Mouse (Mus musculus) mouse trophoblast stem cell (cell line): Measurements from ENCODE around the gene Cpt1b.
"Not testable (repeated sequence)": the region's sequence is repeated elsewhere in the genome, so short reads cannot be mapped to it uniquely, and the experiment has no call there.

Source experiments
- in situ Hi-C, 2 experiments: fragments of 300-500 bp; cut with MseI, MboI; formaldehyde crosslinking; loops; 2 replicates in 1 of 2; 3 replicates in 1 of 2; pipeline ENCODE4 v1.15.1; 2025

Gene Cpt1b

GRCm38 (mm10) chr15:89432946-89433345, 7.3 kb upstream of the Cpt1b start:
- in situ Hi-C loops: no loop called here

GRCm38 (mm10) chr15:89431806-89432205, 6.1 kb upstream of the Cpt1b start:
- in situ Hi-C loops: no loop called here

DNA sequence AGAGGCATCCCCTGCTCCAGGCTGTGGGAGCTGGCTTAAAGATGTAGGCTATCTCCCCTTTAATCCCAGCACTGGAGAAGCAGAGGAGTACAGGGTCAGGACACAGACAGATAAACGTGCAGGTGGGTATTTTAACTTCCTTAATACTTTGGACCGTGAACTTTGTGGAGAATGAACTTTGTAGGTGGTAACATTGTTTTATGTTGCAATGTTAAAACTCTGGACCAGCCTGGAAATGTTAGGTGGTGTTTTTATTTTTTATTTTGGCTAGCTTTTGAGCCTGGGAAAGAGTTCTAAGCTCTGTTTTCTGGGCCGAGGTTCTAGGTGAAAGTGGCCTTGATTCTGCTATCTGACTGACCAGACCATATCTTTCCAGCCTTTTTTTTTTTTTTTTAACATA, 5.6 kb upstream of the Cpt1b start:
- in situ Hi-C loops: no loop called here

DNA sequence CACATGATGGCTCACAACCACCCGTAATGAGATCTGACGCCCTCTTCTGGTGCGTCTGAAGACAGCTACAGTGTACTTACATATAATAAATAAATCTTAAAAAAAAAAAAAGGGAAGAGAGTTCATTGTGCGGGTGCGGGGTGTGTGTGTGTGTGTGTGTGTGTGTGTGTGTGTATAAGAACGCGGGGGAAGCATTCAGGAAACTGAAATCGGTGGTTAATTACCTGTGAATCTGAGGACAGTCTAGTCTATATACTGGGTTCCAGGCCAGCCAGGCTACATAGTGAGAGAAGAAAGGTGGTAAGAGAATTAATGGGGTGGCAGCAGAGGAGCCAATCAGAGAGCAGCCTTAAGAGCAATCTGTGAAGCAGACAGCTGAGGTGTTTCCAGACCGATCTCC, 5.1 kb upstream of the Cpt1b start:
- in situ Hi-C loops: not testable (repeated sequence)

GRCm38 (mm10) chr15:89430341-89430740, 4.7 kb upstream of the Cpt1b start:
- in situ Hi-C loops: no loop called here

- in situ Hi-C loops: no loop called here
Measured at GRCm38 (mm10) chr15:89429352-89430221, 3.9 kb upstream of the Cpt1b start, which contains the start of the genes C730034F03Rik, Gm44502 and Chkb. C730034F03Rik (plus strand) TSS chr15:89429589. Gm44502 (minus strand) TSS chr15:89429696. Chkb (minus strand) TSS chr15:89429908.

DNA sequence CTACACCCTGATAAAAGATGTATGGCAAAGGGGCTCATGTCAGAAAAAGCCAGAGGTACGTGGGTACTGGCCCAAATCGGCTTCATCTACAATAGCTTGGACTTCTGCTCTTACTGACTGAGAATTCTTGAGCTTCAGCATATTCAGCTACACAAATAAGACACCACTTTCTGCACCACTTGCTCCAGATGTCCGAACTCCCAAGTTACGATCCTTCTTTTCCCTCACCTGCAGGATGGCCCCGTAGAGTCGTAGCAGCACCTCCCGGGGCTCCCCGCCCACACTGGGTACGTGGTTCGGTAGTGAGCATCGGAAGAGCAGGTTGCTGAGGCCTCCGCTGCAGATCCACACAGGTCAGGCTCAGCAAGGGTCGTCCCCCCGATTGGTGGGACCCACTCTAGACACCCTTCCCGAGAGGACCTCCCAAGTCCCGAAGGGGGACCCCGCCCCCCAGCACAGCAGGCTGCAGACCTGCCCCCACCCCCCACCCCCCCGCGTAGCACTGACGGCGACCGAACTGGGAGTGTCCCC, 3.2 kb upstream of the Cpt1b start:
- in situ Hi-C loops: no loop called here

DNA sequence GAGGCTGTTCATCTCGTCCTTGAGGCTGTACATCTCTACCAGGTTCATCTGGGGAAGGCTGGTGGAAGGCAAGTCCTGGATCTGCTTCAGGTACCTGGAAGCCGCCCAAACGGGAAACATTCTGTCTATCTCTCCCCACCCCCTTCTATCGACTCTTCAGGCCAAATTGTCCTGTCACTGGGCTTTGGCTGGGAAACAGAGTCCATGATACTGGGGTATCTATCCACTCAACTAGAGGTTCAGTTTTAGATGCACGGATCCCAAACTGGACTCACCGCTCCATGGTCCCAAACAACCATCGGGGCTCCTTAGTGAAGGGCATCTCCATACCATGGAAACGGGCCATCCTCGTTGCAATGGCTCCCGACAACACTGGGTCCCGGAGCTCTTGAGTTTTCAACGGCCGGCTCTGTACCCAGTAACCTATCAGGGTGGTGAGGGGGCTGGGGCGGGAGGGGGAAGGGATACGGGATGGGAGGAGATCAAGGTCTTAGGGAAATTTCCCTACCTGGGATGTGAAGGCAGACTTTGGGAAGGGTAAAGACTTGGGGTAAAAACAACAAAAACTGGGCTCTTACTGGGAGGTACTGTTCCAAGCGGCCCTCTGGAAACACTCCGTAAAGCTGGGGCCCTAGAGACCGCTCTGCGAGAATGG, 2.6 kb upstream of the Cpt1b start:
- in situ Hi-C loops: no loop called here

GRCm38 (mm10) chr15:89426716-89427115, 1.1 kb upstream of the Cpt1b start:
- in situ Hi-C loops: no loop called here

- in situ Hi-C loops: no loop called here
Measured at GRCm38 (mm10) chr15:89424621-89425020, 1.0 kb downstream of the Cpt1b start.

DNA sequence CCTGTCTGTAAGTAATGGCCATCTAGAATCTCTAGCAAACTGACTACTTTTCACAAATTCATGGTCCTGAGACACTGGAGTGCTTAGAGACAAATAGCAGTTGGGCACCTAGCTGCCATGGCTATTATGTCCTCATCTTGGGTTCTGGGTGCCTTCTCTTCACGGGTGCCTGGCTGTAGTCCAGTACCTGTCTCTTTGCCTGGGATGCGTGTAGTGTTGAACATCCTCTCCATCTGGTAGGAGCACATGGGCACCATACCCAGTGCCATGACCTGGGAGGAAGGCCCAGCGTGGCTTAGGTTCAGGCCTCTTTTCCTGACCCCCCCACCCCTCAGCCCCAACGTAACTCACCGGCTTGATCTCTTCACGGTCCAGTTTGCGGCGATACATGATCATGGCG, 3.7 kb downstream of the Cpt1b start:
- in situ Hi-C loops: no loop called here

DNA sequence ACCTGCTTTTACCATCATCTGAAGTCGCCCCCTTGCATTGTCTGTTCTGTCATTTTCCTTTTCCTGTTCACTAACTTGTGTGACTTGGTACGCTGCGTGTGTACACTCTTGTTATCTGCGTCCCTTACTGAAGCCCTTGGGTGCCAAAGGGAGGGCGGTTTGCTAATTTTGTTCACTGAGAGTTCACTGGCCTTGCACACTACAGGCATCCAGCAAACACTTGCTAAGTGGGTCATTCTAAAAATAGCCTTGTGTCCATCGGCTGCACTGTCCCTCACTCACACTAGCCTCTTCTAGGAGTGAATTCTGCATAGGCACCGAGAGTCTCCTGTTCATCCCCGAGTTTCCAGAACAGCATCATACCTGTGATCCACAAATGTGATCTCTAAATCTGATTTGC, 10.4 kb downstream of the Cpt1b start:
- in situ Hi-C loops: no loop called here

GRCm38 (mm10) chr15:89410118-89410517, 15.5 kb downstream of the Cpt1b start, which contains the start of gene Syce3:
Syce3 (minus strand) TSS chr15:89410503.
- in situ Hi-C loops: no loop called here

GRCm38 (mm10) chr15:89406691-89407090, 19.0 kb downstream of the Cpt1b start:
- in situ Hi-C loops: no loop called here

- in situ Hi-C loops: no loop called here
Measured at GRCm38 (mm10) chr15:89404831-89405623, 20.6 kb downstream of the Cpt1b start.

GRCm38 (mm10) chr15:89402471-89402870, 23.2 kb downstream of the Cpt1b start:
- in situ Hi-C loops: no loop called here

DNA sequence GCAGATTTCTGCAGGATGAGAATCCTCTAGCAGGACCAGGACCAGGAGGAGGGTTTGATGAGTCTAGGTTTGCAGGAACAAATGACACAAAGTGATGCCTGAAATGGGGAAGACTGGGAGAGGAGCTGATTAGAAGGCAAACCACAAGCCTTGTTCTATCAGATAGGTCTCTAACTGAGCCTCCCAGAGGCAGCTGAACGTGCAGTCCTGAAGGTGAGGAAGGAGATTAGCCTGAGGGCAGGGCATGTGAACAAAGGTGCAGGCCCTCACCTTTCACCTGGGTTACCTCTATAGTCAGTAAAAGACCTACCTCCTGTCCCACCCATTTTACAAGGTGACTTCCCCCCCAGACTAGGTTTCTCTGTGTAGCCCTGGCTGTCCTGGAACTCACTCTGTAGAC, 25.9 kb downstream of the Cpt1b start:
- in situ Hi-C loops: no loop called here

- in situ Hi-C loops: no loop called here
Measured at GRCm38 (mm10) chr15:89398146-89398545, 27.5 kb downstream of the Cpt1b start.

GRCm38 (mm10) chr15:89396883-89397282, 28.8 kb downstream of the Cpt1b start:
- in situ Hi-C loops: no loop called here

- in situ Hi-C loops: no loop called here
Measured at GRCm38 (mm10) chr15:89390081-89390480, 35.6 kb downstream of the Cpt1b start.

DNA sequence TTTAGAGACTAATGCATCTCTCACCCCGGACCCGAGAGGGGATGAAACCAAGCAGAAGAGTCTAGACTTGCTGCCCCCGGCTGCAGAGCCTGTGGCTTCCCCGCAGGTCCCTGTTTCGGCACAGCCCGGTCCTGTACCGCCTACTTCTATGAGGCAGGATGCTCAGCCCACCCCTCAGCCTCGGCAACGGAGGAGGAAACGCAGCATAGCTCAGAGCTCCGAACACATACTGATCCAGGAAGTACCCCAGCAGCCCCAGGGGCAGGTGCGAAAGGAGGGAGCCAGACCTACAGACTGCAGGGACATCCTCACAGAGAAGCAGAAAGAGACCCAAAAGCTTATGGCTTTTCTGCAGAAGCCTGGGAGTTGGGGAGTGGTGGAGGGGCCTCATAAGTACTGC, 38.5 kb downstream of the Cpt1b start:
- in situ Hi-C loops: no loop called here

GRCm38 (mm10) chr15:89384617-89385016, 41.0 kb downstream of the Cpt1b start, which contains the start of gene Klhdc7b:
Klhdc7b (plus strand) TSS chr15:89384917.
- in situ Hi-C loops: no loop called here
